Comparison of ENCODE assay signal across 8 mouse cellular contexts in genomic region chr14:34548391-34549001, GRCm38 (mm10). TPM values are rescaled to one million over a fixed set of nuclear protein-coding genes. Genes with fewer than 3 reads are reported as not detected.
DNase-seq lines count a peak whose midpoint lies in the region; ATAC-seq and TF ChIP-seq lines count a peak whose summit lies in the region.

No protein-coding gene starts in this region.

- DNase-seq in CD4-positive, CD25-positive, alpha-beta regulatory T cell, adult 2 months (ENCODE audit: low read depth, low spot score): peak; percentile 20
- DNase-seq in adrenal gland, postnatal 25 days: peak; percentile 57
- DNase-seq in kidney, postnatal 0 days (ENCODE audit: low spot score): peak; percentile 82
- DNase-seq in urinary bladder, postnatal 25 days (ENCODE audit: low spot score): peak; percentile 52

- peak; percentile 52; the same call in 1 of the 2 replicates for ATAC-seq in embryonic facial prominence, embryonic 15.5 days (ENCODE audit: insufficient number of reproducible peaks, low FRiP score, low TSS enrichment, low read depth)
- peak; percentile 7; the same call in 1 of the 2 replicates for ATAC-seq in heart, embryonic 15.5 days (replicated peaks; ENCODE audit: insufficient number of reproducible peaks, insufficient read depth, low FRiP score, low read depth)
- ATAC-seq in kidney, postnatal 0 days (replicated peaks; ENCODE audit: low FRiP score, low read depth): peak; percentile 30; the same call in 1 of the 2 replicates
- 0 out of 2 replicates have a peak, but pooled peaks have one; percentile 18 for ATAC-seq in liver, embryonic 15.5 days (ENCODE audit: insufficient read depth)
- peak; percentile 61 for ATAC-seq in neural tube, embryonic 12.5 days (ENCODE audit: low FRiP score, low read depth)

- no peaks in the 10 kb centered on the region for H3K27me3 ChIP-seq in embryonic facial prominence, embryonic 15.5 days
- H3K27me3 ChIP-seq in heart, embryonic 15.5 days: no peaks in the 10 kb centered on the region
- no peaks in the 10 kb centered on the region for H3K27me3 ChIP-seq in kidney, postnatal 0 days (ENCODE audit: insufficient read depth, low read length)
- peaks cover 86% of the 10 kb centered on the region for H3K27me3 ChIP-seq in liver, embryonic 15.5 days
- H3K27me3 ChIP-seq in neural tube, embryonic 12.5 days (replicated peaks): no peaks in the 10 kb centered on the region

- no peak for TF ChIP-seq CTCF in kidney, postnatal 0 days (IDR thresholded peaks at IDR 0.05; ENCODE audit: low read depth)

- no peaks in the 10 kb centered on the region for H3K36me3 ChIP-seq in embryonic facial prominence, embryonic 15.5 days
- H3K36me3 ChIP-seq in heart, embryonic 15.5 days: peaks cover 9% of the 10 kb centered on the region; the same call in 1 of the 2 replicates
- no peaks in the 10 kb centered on the region for H3K36me3 ChIP-seq in kidney, postnatal 0 days (ENCODE audit: insufficient read depth, low read length)
- H3K36me3 ChIP-seq in liver, embryonic 15.5 days (replicated peaks): no peaks in the 10 kb centered on the region
- no peaks in the 10 kb centered on the region for H3K36me3 ChIP-seq in neural tube, embryonic 12.5 days

- peaks cover 8% of the 10 kb centered on the region for H3K4me1 ChIP-seq in embryonic facial prominence, embryonic 15.5 days
- H3K4me1 ChIP-seq in heart, embryonic 15.5 days (replicated peaks): peaks cover 80% of the 10 kb centered on the region
- H3K4me1 ChIP-seq in kidney, postnatal 0 days (replicated peaks; ENCODE audit: insufficient read depth, low read length): no peaks in the 10 kb centered on the region
- H3K4me1 ChIP-seq in liver, embryonic 15.5 days (replicated peaks): peaks cover 9% of the 10 kb centered on the region; the same call in 1 of the 2 replicates
- peaks cover 3% of the 10 kb centered on the region; the same call in 1 of the 2 replicates for H3K4me1 ChIP-seq in neural tube, embryonic 12.5 days

- peak overlapping the region; percentile 90 for H3K27ac ChIP-seq in embryonic facial prominence, embryonic 15.5 days (replicated peaks)
- H3K27ac ChIP-seq in heart, embryonic 15.5 days: peak overlapping the region; percentile 88
- peak overlapping the region; percentile 76 for H3K27ac ChIP-seq in kidney, postnatal 0 days
- H3K27ac ChIP-seq in liver, embryonic 15.5 days (replicated peaks): no peak overlapping the region
- H3K27ac ChIP-seq in neural tube, embryonic 12.5 days: no peak overlapping the region

- WGBS in embryonic facial prominence, embryonic 15.5 days: 2% methylated on average over 27 of the region's 27 CpGs
- WGBS in heart, embryonic 15.5 days: 2% methylated on average over 27 of the region's 27 CpGs
- 1% methylated on average over 27 of the region's 27 CpGs for WGBS in kidney, postnatal 0 days
- 1% methylated on average over 27 of the region's 27 CpGs for WGBS in liver, embryonic 15.5 days (ENCODE audit: insufficient replicate concordance)
- WGBS in neural tube, embryonic 12.5 days: 1% methylated on average over 27 of the region's 27 CpGs

- H3K9me3 ChIP-seq in embryonic facial prominence, embryonic 15.5 days (replicated peaks): no peaks in the 10 kb centered on the region
- no peaks in the 10 kb centered on the region for H3K9me3 ChIP-seq in heart, embryonic 15.5 days (replicated peaks)
- H3K9me3 ChIP-seq in kidney, postnatal 0 days (replicated peaks; ENCODE audit: low read length): no peaks in the 10 kb centered on the region
- no peaks in the 10 kb centered on the region for H3K9me3 ChIP-seq in liver, embryonic 15.5 days (replicated peaks)
- no peaks in the 10 kb centered on the region for H3K9me3 ChIP-seq in neural tube, embryonic 12.5 days

- H3K9ac ChIP-seq in embryonic facial prominence, embryonic 15.5 days: peak overlapping the region; percentile 71
- H3K9ac ChIP-seq in heart, embryonic 15.5 days: peak overlapping the region; percentile 74
- peak overlapping the region; percentile 75 for H3K9ac ChIP-seq in kidney, postnatal 0 days (ENCODE audit: low read depth, low read length)
- peak overlapping the region; percentile 56; the same call in 1 of the 2 replicates for H3K9ac ChIP-seq in liver, embryonic 15.5 days
- H3K9ac ChIP-seq in neural tube, embryonic 12.5 days: peak overlapping the region; percentile 82

- H3K4me2 ChIP-seq in embryonic facial prominence, embryonic 15.5 days (replicated peaks): peak overlapping the region; percentile 84
- peak overlapping the region; percentile 85 for H3K4me2 ChIP-seq in heart, embryonic 15.5 days
- peak overlapping the region; percentile 85 for H3K4me2 ChIP-seq in kidney, postnatal 0 days (ENCODE audit: low read length)
- peak overlapping the region; percentile 82 for H3K4me2 ChIP-seq in liver, embryonic 15.5 days
- peak overlapping the region; percentile 88 for H3K4me2 ChIP-seq in neural tube, embryonic 12.5 days (replicated peaks)

- peak overlapping the region; percentile 68 for H3K4me3 ChIP-seq in embryonic facial prominence, embryonic 15.5 days (replicated peaks)
- peak overlapping the region; percentile 61 for H3K4me3 ChIP-seq in heart, embryonic 15.5 days
- H3K4me3 ChIP-seq in kidney, postnatal 0 days (replicated peaks; ENCODE audit: low read depth, low read length): peak overlapping the region; percentile 71
- peak overlapping the region; percentile 61 for H3K4me3 ChIP-seq in liver, embryonic 15.5 days (replicated peaks)
- peak overlapping the region; percentile 70 for H3K4me3 ChIP-seq in neural tube, embryonic 12.5 days

RNA-seq across cellular contexts. Expression of gene 9230112D13Rik, which starts 25.9 kb away (rescaled TPM):
- not detected in 2 replicates for total RNA-seq in adrenal gland, postnatal 25 days (2021)
- not detected in 2 replicates for polyA plus RNA-seq in embryonic facial prominence, embryonic 15.5 days (2015; fragmentation: Nextera tagmentation; extraction: Ambion mirVana)
- polyA plus RNA-seq in heart, embryonic 15.5 days (2015; fragmentation: Nextera tagmentation; extraction: Ambion mirVana): not detected in 2 replicates
- not detected in 2 replicates for polyA plus RNA-seq in kidney, postnatal 0 days (2015; fragmentation: Nextera tagmentation; extraction: Ambion mirVana)
- polyA plus RNA-seq in liver, embryonic 15.5 days (2015; fragmentation: Nextera tagmentation; extraction: Ambion mirVana): not detected in 2 replicates
- not detected in 2 replicates for polyA plus RNA-seq in neural tube, embryonic 12.5 days (2016; fragmentation: Nextera tagmentation; extraction: Ambion mirVana)

RNA-seq across cellular contexts. Expression of gene Ldb3, which starts 40.0 kb away (rescaled TPM):
- 0.73 and 1.4 TPM in 2 replicates for total RNA-seq in adrenal gland, postnatal 25 days (2021)
- polyA plus RNA-seq in embryonic facial prominence, embryonic 15.5 days (2015; fragmentation: Nextera tagmentation; extraction: Ambion mirVana): 25.9 and 33.6 TPM in 2 replicates
- polyA plus RNA-seq in heart, embryonic 15.5 days (2015; fragmentation: Nextera tagmentation; extraction: Ambion mirVana): 300 and 308 TPM in 2 replicates
- polyA plus RNA-seq in kidney, postnatal 0 days (2015; fragmentation: Nextera tagmentation; extraction: Ambion mirVana): 0.50 and 0.51 TPM in 2 replicates
- polyA plus RNA-seq in liver, embryonic 15.5 days (2015; fragmentation: Nextera tagmentation; extraction: Ambion mirVana): 3.2 and 4.2 TPM in 2 replicates
- polyA plus RNA-seq in neural tube, embryonic 12.5 days (2016; fragmentation: Nextera tagmentation; extraction: Ambion mirVana): 1.2 and 1.9 TPM in 2 replicates

RNA-seq across cellular contexts. Expression of gene Bmpr1a, which starts 45.4 kb away (rescaled TPM):
- total RNA-seq in adrenal gland, postnatal 25 days (2021): 64.7 and 73.0 TPM in 2 replicates
- 51.0 and 54.2 TPM in 2 replicates for polyA plus RNA-seq in embryonic facial prominence, embryonic 15.5 days (2015; fragmentation: Nextera tagmentation; extraction: Ambion mirVana)
- 35.5 and 36.2 TPM in 2 replicates for polyA plus RNA-seq in heart, embryonic 15.5 days (2015; fragmentation: Nextera tagmentation; extraction: Ambion mirVana)
- polyA plus RNA-seq in kidney, postnatal 0 days (2015; fragmentation: Nextera tagmentation; extraction: Ambion mirVana): 35.8 and 37.1 TPM in 2 replicates
- polyA plus RNA-seq in liver, embryonic 15.5 days (2015; fragmentation: Nextera tagmentation; extraction: Ambion mirVana): 4.0 and 5.3 TPM in 2 replicates
- 35.5 and 37.5 TPM in 2 replicates for polyA plus RNA-seq in neural tube, embryonic 12.5 days (2016; fragmentation: Nextera tagmentation; extraction: Ambion mirVana)

RNA-seq across cellular contexts. Expression of gene Opn4, which starts 51.4 kb away (rescaled TPM):
- total RNA-seq in adrenal gland, postnatal 25 days (2021): not detected in 2 replicates
- polyA plus RNA-seq in embryonic facial prominence, embryonic 15.5 days (2015; fragmentation: Nextera tagmentation; extraction: Ambion mirVana): 0.45 and 0.46 TPM in 2 replicates
- polyA plus RNA-seq in heart, embryonic 15.5 days (2015; fragmentation: Nextera tagmentation; extraction: Ambion mirVana): 5.0 and 5.6 TPM in 2 replicates
- polyA plus RNA-seq in kidney, postnatal 0 days (2015; fragmentation: Nextera tagmentation; extraction: Ambion mirVana): 0.22 and 0.31 TPM in 2 replicates
- not detected in 2 replicates for polyA plus RNA-seq in liver, embryonic 15.5 days (2015; fragmentation: Nextera tagmentation; extraction: Ambion mirVana)
- not detected in 2 replicates for polyA plus RNA-seq in neural tube, embryonic 12.5 days (2016; fragmentation: Nextera tagmentation; extraction: Ambion mirVana)

Comparison
In these comparisons a context has a peak if more than half of its experiments do, and no peak if none do; other contexts are left out.
1. DNase-seq: peak in every context shown above with its lines; median percentile 82 in kidney, postnatal 0 days; 57 in adrenal gland, postnatal 25 days; 52 in urinary bladder, postnatal 25 days; 20 in CD4-positive, CD25-positive, alpha-beta regulatory T cell, adult 2 months.
2. ATAC-seq: peak in every context shown above with its lines; median percentile 61 in neural tube, embryonic 12.5 days; 52 in embryonic facial prominence, embryonic 15.5 days; 30 in kidney, postnatal 0 days; 18 in liver, embryonic 15.5 days; 7 in heart, embryonic 15.5 days.
3. H3K27ac ChIP-seq: peak in embryonic facial prominence, embryonic 15.5 days (single experiment), heart, embryonic 15.5 days (single experiment) and kidney, postnatal 0 days (single experiment); none in liver, embryonic 15.5 days (single experiment) and neural tube, embryonic 12.5 days (single experiment).
4. Peak in every context shown above with its lines, with median percentiles within 50 percentile points of each other: H3K4me2 ChIP-seq, H3K4me3 ChIP-seq and H3K9ac ChIP-seq.